Mouse (Mus musculus): ENCODE measurements around the gene Rnf141.

GRCm38 (mm10) chr7:110756440-110756839 lies 87.8 kb downstream of the Rnf141 start:
- TF ChIP-seq CTCF (IDR thresholded peaks at IDR 0.05; ENCODE audit: borderline replicate concordance, control insufficient read depth, extremely low read depth, insufficient read depth, low read length, poor library complexity) (no peak), POLR2A (IDR thresholded peaks at IDR 0.05; ENCODE audit: control insufficient read depth, extremely low read depth, insufficient read depth, low read length, poor library complexity) (no peak)
